Mouse (Mus musculus) heart, postnatal 10 days (tissue): Measurements from ENCODE around the gene Aldh1b1. TPM values are rescaled to one million over a fixed set of nuclear protein-coding genes. Genes with fewer than 3 reads are reported as not detected.
A peak's percentile ranks its signal among the peaks of the same experiment; 100 is the strongest.

ENCODE experiments used
- DNase-seq, 2 experiments: peaks; one replicate each; pipeline ENCODE4 v3.0.0; 2021
- intact Hi-C: fragments of 180-260 bp; cut with DNase I; formaldehyde crosslinking; loops from one replicate; pipeline ENCODE4 v1.15.1; 2025
- total RNA-seq, 2 experiments: library from RNA; stranded (reverse); gene quantifications; 2 replicates each; pipeline ENCODE4 v1.2.3; 2021

Aldh1b1 gene
- total RNA-seq, 2 experiments from 2014 or later, result 44.4 to 45.5 TPM

DNA sequence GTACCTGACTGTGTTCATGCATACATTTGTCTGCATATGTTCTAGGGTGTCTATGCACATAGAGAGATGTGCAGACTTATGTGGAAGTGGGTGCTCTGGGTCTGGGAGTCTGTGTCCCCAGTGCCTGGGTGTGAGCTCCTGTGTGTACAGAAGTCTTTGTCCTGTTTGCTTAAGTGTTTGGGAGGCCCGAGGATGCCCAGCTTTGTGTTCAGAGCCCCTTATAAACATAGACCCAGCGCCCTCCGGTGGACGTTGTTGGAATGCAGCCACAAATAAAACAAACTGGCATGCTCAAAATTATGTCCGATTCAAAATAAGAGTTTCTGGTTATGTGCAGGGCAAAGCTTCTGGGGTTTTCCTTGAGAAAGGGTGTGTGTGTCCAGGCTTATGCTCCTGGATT, 27.2 kb upstream of the Aldh1b1 start:
- DNase-seq, result peak; percentile 46 to 75
- intact Hi-C loops, result loop anchor here (2.0 to 5.0 kb wide), 4 partner anchors 43 to 489 kb away; no protein-coding TSS in a partner anchor

DNA sequence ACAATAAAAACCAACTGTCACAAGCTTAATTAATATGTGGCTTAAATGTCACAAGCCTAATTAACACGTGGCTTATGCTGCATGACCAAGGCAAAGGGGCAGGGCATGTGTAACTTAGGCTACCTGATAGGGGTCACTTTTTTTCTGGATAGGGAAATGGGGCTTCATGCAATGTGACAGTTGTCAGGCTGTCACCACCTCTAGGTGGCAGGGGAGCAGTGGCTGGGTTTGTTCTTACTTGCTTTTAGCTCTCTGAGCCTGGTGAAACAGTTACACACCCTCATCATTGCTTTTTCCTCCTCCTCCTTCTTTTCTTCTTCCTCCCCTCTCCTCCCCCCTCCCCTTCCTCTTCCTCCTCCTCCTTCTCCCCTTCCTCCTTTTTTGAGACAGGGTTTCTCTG, 15.2 kb upstream of the Aldh1b1 start:
- intact Hi-C loops, result loop anchor here (10.0 kb wide), 1 partner anchor 71 kb away; no protein-coding TSS in a partner anchor
- DNase-seq, result peak; percentile 38 to 42

DNA sequence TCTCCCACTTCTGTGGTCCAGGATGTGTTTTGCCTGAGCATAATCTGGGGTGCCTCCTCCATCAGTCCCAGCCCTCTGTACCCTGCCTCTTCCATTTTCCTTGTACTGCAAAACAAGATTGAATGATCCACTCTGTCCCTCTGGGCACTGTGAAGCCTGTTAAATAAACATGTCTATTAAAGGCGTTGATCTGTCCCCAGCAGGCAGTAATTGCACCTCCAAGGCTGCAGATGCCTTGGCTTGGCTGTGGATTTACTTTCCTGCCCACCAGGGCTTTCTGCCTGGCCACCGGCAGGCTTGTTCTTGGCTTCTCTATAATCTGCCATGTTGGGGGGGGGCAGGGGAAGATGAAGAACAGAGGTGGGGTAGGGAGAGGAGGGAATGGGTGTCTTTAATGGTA, 12.9 kb upstream of the Aldh1b1 start:
- intact Hi-C loops, result loop anchor here (10.0 kb wide), 1 partner anchor 69 kb away; no protein-coding TSS in a partner anchor
- no peak for DNase-seq

DNA sequence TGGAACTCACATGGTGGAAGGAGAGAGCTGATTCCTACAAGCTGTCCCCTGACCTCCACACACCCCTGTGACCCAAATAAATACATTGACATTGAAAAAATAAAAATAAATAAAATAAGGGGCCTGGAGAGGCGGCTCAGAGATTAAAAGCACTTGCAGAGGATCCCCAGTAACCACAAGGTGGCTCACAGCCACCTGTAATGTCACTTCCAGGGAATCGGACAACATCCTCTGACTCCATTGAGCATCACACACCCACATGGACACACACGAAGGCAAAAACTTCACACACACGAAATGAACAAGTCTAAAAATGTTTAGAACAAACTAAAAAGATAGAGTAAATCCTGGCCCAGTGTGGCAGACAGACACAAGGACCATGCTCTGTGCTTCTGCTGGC, 12.1 kb upstream of the Aldh1b1 start:
- intact Hi-C loops, result loop anchor here (10.0 kb wide), 1 partner anchor 68 kb away; no protein-coding TSS in a partner anchor
- DNase-seq, result no peak

DNA sequence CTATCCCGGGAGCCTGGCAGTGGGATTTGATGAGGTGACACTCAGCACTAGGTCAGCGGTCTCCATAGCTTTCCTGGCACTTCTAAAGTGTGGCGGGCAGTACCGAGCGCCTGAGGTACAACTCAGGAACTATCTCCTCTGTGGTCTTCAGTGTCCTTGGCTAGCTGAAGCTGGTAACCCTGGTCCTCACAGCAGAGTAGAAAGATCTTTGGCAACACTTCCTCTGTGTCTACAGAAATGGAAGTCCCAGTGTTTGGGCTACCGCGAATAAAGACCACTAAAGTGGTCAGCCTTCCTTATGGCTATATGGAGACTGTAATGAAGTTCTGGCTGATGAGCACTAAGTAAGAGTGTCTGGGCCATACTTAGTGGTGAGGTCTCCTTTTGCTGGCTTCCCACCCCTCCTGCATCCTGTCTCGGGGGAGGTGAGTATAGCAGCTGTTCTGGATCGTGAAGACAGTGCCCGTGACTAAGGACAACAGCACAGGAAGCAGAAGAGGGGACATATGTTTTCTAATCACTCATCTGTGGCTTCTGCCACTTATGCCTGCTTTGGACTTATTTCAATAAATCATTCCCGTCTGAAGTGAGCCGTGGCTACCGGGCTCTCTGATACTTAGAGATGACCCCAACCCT, 10.3 kb upstream of the Aldh1b1 start:
- DNase-seq, result no peak
- intact Hi-C loops, result loop anchor here (10.0 kb wide), 1 partner anchor 66 kb away; no protein-coding TSS in a partner anchor

DNA sequence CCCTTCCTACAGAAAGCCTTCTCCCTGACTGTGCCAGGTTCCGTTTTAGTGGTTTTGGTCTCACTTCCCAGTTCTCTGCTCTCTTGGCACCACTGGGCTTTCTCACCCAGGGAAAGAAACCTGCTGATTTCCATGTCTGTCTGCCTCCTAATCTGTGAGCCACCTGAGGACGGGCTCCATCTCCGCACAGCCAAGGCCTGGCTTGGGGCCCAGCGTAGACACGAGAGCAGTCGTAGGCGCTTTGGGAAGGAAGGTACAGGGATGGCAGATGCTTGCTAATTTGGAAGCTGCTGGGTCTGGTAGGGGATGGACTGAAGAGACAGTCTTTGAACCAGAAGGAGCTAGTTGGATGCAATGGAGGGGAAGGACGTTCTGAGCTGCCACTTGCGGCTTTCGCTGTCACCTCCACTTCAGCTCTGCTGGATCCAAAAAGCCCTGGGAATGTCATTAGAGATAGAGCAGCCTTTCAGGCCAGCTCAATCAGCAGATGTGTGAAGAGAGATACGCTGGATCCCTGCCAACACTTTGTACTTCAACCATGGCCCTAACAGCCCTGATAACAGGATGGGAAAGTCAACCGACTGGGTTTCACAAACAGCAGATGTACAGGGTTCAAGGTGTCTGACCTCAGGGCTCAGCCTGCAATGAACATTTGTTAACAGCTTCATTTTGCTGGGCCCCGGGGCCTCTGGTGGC, 9.4 kb upstream of the Aldh1b1 start:
- intact Hi-C loops, result loop anchor here (10.0 kb wide), 1 partner anchor 65 kb away; no protein-coding TSS in a partner anchor
- DNase-seq, result peak; percentile 50 to 52

DNA sequence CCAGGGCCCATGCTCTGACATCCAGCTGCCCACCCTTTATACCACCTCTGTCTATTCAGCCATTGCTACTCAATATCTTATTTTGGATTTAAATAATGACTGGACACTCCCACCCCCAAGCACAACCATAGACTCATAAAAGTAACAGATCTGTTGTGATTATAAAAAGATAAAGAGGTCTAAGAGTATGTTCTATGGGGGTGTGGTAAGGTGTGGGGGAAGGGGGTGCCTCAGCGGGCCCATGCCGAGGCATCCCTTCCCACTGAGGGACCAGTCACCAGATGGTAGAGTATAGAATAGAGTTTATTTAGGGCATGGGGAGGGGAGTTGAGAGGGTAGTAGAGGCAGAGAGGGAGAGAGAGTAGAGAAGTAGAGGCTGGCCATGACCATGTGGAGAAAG, 8.8 kb upstream of the Aldh1b1 start:
- DNase-seq, result no peak

DNA sequence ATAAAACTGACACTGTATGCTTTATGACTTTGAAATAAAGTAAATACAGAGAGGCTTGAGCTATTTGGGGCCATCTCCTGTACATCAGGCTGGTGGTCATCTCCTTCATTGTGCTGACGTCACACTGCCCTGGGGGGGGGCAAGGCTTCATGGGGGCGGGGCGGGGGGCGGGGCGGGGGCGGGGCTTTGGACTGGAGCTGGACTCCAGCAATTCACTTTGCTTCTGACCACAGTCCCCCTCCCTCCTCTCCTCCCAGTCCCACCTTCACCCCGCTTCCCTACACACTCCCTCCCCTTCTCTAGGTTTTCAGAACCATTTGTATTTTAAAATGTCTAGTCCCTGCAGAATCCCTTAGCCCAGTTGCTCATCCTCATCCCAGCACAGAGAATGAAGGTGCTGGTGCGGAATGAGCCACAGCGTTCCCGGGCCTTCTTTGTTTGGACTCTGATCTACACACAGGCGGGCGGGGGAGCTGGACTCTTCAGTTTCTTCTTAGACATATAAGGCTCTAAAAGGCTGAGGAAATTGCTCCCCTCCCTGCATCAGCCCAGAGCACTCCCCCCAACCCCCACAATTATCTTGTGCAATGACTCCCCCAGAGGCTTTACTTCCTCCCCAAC, 3.5 kb upstream of the Aldh1b1 start:
- intact Hi-C loops, result no loop called here
- peak in 1 of 2 experiments; percentile 22 for DNase-seq

More for the DNA sequence above, 8.8 kb upstream of the Aldh1b1 start:
- intact Hi-C loops, result no loop called here

DNA sequence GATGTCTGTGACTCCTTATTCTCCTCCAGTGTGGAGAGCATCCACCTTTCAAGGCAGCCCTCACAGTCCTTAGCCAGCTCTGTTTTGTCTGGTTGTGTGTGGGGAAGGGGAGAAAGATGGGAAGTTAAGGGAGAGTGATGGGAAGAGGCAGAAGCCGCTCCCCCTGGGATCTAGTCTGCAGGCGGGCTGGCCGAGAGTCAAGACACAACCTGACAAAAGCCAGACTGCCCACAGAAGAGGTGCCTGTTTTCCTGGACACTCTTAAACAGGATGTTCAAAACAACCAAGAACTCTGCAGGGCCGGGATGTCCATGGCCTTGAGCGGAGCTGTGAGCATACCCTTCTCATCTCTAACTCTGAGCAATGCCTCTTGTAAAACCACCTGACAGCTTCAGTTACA, 2.1 kb upstream of the Aldh1b1 start:
- intact Hi-C loops, result no loop called here
- no peak for DNase-seq

DNA sequence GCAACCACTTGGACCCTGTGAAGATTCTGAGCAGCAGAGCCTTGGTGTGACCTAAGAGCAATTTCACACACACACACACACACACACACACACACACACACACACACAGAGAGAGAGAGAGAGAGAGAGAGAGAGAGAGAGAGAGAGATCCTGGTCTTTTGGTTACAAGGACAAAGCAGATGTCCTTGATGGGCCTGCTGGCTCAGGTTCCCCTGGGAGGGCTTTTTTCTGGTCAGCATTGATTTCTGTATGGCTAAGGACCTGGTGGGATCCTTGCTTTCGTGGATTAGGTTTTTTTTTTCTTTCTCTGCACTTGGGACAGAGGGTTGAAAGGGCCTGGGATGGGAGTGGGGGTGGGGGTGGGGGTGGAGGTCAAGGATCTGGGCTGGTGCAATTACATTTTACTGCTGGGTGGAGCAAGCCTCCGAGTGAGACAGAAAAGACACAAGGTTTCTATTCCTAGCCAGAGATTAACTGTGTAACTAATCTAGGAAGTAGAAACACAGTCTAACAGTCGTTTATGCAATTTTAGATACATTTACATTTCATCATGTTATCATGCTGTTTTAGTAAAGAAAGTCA, 1.2 kb downstream of the Aldh1b1 start:
- intact Hi-C loops, result no loop called here

DNA sequence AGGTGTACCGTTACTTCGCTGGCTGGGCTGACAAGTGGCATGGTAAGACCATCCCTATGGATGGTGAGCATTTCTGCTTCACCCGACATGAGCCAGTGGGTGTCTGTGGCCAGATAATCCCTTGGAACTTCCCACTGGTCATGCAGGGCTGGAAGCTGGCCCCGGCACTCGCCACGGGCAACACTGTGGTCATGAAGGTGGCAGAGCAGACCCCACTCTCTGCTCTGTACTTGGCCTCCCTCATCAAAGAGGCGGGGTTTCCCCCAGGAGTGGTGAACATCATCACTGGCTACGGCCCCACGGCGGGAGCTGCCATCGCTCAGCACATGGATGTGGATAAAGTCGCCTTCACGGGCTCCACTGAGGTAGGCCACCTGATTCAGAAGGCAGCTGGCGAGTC, 4.1 kb downstream of the Aldh1b1 start:
- intact Hi-C loops, result no loop called here
- no peak for DNase-seq

More for the DNA sequence above, 1.2 kb downstream of the Aldh1b1 start:
- no peak for DNase-seq

DNA sequence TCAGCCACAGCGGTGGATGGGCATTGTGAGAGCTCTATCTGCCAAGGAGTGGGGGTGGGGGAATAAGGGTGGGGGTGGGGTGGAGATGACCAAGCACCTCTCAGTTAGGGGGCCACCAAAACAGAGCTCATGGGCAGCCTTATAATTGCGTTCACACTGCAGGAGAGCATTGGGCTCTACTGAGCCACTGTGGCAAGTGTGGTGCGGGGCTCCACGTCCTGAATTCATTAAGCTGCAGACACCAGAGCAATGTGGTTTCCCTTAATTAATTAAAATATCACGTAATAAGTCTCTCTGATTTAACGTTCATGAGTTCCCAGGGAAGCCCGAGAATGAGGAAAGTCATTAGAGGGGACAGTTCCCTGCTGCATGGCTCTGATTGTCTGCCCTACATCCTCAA, 9.2 kb downstream of the Aldh1b1 start:
- no peak for DNase-seq
- intact Hi-C loops, result no loop called here

DNA sequence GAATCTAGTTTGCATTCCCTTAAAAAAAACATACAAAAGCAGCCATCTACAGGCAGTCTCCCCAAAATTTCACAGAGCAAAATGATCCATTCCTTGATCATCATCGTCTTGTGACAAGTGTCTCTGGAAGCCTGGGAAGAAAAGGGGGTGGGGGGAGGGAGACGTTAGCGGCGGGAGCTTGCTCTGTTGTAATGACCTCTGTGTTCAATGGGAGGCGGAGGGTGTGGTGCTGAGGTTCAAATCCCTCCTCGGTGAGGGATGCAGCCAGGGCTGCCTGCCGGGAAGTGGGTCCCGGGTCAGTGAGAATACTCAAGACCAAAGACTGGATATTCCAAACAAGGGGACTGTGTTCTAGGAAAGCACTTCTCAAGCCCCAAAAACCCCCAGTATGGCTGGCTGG, 12.4 kb downstream of the Aldh1b1 start:
- intact Hi-C loops, result no loop called here
- no peak for DNase-seq

DNA sequence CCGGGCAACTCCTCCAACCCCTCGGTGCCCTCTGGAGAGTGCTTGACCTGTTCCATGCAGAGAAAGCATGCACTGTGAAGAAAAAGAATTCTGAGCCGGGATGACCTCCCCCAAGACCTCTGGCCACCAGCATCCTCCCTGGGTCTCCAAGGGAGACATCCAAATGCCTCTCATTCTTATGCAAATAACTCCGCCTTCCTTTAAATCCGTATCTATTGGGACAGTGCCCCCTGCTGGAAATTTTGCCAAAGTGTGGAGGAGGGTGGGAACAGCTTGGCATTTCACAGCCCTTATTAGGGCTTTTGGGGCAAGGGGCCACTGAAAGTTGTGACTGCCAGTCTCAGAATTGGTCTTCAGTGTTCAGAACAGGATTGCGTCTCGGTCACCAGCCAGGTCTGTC, 16.7 kb downstream of the Aldh1b1 start:
- intact Hi-C loops, result loop anchor here (5.0 kb wide), 2 partner anchors 398 to 528 kb away; no protein-coding TSS in a partner anchor
- peak; percentile 52 to 72 for DNase-seq

DNA sequence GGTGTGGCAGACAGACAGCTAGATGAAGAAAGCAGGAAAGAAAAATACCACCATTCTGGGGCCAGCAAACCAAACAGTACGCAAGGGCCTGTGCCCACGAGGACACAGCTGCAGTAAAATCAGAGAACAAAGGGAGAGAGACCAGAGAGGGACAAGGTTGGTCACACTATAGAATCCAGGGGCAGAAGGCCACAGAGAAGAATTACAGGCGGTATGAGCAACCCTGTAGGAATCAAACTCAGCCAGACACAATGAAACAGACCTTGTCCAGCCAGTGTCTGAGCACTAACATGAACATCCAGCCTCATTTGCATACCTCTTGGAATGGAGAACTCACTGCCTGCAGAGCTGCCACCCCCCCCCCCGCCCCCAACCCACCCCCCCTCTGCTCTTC, 20.0 kb downstream of the Aldh1b1 start:
- intact Hi-C loops, result loop anchor here (5.0 kb wide), 2 partner anchors 402 to 532 kb away; no protein-coding TSS in a partner anchor
- DNase-seq, result no peak

DNA sequence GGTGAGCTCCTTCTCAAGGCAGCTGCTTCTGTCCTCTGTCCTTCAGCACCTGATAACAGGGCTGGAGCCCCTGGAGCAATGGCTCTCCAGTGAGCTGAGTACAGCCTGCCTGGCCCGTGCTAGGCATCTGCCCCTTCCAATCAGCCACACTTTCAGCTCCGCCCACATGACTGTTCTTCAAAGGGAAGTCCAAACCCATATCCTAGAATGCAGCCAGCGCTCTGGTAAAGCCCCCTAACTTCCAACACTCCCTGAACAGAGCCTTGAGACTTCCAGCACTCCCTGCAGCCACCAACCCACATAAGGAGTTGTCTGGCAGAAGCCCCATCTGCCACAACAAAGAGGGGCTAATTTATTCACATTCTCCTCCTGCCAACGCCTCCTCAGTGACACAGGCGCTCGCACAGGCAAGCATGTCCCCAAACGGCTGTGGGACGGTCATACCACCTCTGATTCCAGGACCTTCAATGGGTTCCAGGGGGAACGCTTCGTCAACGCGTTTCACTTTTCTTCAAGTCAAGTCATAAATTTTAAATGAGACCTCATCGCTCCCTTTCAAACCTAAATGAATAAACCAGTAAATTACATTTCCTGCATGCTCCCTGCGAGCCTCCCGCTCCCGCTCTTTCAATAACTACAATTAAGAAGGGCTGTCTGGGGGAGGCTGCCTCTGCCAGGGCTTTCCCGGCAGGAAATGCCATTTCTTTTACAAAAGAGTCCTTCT, 20.5 kb downstream of the Aldh1b1 start:
- DNase-seq, result peak; percentile 71 to 74
- intact Hi-C loops, result loop anchor here (5.0 kb wide), 2 partner anchors 402 to 532 kb away; no protein-coding TSS in a partner anchor

DNA sequence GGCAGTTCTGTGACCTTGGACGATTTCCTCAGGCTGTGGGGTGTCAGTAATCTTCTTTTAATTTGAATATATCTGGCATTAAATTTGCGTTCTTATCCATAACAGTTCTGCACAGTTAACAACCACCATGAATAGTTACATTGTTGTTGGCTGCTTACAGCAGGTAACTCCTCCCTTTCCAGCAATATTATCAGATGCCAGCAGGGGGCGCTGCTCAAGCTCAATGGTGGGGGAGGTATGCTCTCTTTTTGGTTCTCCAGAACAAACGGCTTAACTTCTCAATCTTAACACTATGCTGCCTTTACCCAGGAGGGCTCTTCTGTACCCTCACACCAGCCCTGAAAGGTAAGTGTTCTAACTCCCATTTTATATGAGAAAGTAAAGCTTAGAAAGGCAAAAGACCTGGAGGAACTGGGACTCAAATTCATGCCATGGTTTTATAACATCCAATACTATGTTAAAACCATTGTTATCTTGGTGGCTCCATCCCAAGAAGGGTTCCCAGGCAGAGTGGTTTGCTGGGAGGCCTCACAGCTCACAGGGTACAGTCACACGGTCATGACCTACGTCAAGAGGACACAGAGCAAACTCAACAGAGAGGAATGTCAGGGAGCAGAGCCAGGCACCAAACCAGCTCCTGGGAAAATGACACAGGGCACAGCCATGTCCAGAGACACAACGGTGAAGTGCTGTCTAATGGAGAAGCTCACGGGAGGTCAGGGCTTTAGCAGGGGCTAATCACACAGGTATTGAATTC, 21.4 kb downstream of the Aldh1b1 start:
- intact Hi-C loops, result loop anchor here (2.0 kb wide), 1 partner anchor 35 kb away; no protein-coding TSS in a partner anchor

DNA sequence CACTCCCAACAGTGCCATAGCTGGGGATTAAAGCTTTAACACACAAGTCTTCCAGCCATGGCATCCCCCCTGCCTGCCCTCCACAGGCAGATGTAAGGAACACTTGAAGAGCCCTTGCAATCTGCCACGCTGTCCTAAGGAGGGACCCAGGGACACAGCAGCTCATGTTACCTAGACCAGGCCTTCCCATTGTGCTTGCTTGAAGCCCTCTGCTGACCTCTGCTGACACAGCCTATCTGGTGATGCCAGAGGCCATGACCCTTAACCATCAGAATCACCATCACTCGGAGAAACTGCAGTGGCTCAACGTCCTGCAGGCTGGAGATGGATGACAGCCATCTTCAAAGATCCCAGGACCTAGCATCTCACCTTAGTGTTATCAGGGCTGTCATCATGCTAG, 23.2 kb downstream of the Aldh1b1 start:
- intact Hi-C loops, result loop anchor here (2.0 kb wide), 1 partner anchor 33 kb away; no protein-coding TSS in a partner anchor
- no peak for DNase-seq

More for the DNA sequence above, 21.4 kb downstream of the Aldh1b1 start:
- peak; percentile 75 to 85 for DNase-seq
